Mouse (Mus musculus): ENCODE measurements around the gene Xirp2.
A peak's percentile ranks its signal among the peaks of the same experiment; 100 is the strongest.

Gene Xirp2

DNA sequence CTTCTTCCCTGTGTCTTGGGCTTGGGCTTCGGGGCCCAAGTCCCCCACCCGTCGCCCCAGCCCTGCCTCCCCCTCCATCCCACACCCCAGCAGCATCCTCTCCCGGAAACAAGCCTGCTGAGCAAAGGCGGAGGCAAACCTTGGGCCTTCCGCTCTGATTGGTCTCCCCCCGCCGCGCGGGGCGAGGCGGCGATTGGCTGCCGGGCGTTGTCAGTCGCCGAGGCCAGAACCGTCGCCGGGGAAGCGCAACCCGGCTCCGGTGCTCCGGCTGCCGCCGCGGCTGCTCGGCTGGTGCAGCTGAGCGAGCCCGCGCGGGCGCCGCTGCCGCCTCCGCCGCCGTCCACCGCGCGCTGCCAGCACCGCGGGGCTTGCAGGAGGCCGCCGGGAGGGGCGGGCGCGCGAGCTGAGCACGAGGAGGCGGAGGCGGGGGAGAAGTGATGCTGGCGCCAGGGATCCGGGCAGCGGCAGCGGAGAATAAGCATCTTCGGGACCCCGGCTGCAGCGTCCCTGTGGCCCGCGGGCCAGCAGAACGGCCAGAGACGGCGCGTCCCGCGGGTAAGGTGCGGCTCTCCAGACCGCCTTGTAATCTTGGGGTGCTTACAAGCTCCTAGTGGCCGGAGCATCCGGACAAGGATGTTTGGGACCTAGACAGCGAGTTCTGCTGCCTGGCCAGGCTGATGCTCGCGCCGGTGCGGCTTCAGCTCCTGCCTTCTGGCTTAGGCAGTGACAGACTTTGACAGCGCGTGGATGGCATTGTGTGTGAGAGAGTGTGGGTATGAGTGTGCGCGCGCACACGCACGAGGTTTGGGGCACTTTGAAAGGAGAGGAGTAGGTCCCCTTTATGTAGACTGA is 119.9 kb downstream of the Xirp2 start, which contains the start of gene B3galt1:
B3galt1 (plus strand) TSS at position 392 of the 852 bp plus-strand sequence.
- DNase-seq = peak; percentile 32

GRCm38 (mm10) chr2:67566566-67566965 is 120.8 kb downstream of the Xirp2 start:
- DNase-seq = no peak

GRCm38 (mm10) chr2:67567141-67567680 is 121.4 kb downstream of the Xirp2 start:
- DNase-seq = no peak
